Mouse (Mus musculus) thymus, postnatal 14 days (tissue): ENCODE results near the gene Man2a2.
"Not testable (repeated sequence)": the region's sequence is repeated elsewhere in the genome, so short reads cannot be mapped to it uniquely, and the experiment has no call there.

ENCODE experiments used
- DNase-seq: peaks from one replicate; pipeline ENCODE4 v3.0.0; 2021

Gene Man2a2

GRCm38 (mm10) chr7:80330278-80330677 is 40.9 kb downstream of the Man2a2 start:
- DNase-seq = no peak

DNA sequence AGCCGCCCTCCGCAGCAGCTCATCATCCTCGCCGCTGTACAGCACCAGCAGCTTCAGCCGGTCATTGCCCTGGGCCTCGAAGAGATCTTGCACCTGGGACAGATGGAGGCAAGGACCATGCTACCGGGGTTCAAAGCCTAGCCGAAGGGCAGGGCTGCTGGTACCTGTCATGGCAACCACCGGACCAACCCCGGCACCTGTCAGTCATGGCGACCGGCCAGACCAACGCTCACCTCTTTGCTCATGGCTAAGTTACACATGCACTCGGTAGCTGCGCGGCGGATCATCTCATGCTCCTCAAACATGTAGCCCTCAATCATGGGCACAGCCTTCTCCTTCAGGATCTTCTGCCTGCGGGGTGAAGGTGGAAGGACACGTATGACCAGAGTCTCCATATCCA is 45.1 kb downstream of the Man2a2 start:
- DNase-seq = no peak

GRCm38 (mm10) chr7:80325292-80325868 is 45.8 kb downstream of the Man2a2 start:
- DNase-seq = no peak

DNA sequence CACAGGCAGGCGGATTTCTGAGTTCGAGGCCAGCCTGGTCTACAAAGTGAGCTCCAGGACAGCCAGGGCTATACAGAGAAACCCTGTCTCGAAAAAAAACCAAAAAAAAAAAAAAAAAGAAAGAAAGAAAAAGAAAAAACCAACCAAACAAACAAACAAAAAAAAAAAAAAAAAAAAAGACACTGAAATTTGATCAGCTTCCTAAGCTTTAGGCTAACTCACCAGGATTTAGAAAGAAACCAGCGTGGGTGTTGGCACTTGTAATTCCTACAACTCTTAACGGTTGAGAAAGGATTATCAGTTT is 46.4 kb downstream of the Man2a2 start:
- DNase-seq = not testable (repeated sequence)

- peak; percentile 92 for DNase-seq
These were observed 46.9 kb downstream of the Man2a2 start, which contains the start of gene Rccd1 for GRCm38 (mm10) chr7:80324043-80324815. Rccd1 (minus strand) TSS chr7:80324454.

DNA sequence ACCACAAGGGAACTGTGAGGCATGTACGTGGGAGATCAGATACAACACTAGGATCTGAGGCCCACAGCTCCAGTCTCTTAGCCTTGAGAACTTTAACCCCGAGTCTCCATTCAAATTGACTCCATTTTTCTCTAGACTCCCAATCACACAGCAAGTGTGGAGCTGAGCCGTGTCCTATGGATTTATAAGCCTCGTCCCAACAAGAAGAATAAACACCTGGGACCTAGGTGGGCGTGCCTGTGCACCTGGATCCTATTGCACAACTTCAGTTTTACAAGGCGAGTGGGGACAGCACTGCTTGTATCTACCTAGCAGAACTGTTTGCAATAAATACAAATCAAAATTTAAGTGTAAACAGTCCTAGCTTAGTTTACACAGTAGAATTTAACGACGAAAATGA is 47.8 kb downstream of the Man2a2 start:
- peak; percentile 12 for DNase-seq

- no peak for DNase-seq
These were observed 51.2 kb downstream of the Man2a2 start for GRCm38 (mm10) chr7:80319846-80320496.

DNA sequence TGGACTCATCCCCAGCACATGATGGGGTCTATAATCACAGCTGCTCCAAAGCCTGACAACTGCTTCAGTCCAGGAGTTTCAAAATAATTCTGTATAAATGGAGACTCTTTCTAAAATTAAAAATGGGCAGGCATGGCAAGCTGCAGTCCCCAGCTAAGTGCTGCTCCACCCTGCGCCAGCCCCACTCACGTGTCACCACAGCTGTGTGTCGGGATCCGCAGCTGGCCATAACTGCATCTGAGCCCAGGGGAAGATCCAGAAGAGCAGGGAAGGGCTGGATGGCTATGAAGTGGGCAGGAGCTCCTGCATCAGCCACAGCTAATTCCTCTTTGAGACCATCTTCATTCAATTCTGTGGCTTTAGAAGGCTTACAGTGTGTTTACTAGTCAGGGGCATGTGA is 52.5 kb downstream of the Man2a2 start:
- DNase-seq = no peak

DNA sequence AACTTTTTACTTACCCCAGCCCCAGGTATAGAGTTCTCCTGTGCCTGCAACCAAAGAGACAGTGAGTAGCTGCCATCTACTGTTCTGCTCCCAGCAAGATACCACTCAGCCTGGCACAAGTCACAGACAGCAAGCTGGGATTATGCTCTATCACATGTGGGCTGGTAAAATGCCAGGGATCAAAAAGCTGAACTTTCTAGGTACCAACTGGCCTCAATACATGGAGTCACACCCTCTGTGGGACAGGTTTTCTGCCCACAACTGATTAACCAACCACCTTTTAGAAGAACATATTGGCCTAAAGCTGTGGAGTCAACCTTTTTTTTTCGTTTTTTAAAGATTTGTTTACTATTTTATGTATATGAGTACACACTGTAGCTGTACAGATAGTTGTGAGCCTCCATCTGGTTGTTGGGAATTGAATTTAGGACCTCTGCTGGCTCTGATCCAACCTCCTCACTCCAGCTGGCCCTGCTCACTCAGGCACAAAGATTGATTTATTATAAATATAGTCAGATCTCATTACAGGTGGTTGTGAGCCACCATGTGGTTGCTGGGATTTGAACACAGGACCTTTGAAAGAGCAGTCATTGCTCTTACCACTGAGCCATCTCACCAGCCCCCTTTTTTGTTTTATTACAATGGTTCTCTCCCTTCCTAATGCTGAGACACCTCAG is 53.6 kb downstream of the Man2a2 start:
- DNase-seq = no peak

- no peak for DNase-seq
These were observed 55.4 kb downstream of the Man2a2 start for GRCm38 (mm10) chr7:80315733-80316132.

DNA sequence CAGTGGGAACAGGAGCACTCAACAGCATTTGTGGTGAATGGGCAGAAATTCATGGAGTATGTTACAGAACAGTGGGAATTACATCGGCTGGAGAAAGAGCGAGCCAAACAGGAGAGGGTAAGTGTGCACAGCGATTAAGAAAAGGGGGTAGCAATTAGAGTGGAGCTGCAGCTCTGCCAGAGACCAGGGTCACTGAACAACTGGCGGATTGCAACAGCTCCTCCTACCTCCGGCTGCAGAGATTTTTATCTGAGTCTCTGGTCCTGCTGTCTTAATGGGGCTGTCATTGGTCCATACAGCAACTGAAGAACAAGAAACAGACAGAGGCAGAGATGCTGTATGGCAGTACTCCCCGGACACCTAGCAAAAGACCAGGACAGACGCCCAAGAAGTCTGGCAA is 60.4 kb downstream of the Man2a2 start:
- no peak for DNase-seq

GRCm38 (mm10) chr7:80307766-80308165 is 63.4 kb downstream of the Man2a2 start:
- DNase-seq = no peak

GRCm38 (mm10) chr7:80301522-80301921 is 69.7 kb downstream of the Man2a2 start:
- peak; percentile 24 for DNase-seq

- DNase-seq = no peak
These were observed 71.6 kb downstream of the Man2a2 start for GRCm38 (mm10) chr7:80299568-80299967.
